Comparison of ENCODE assay signal across 15 mouse cellular contexts in genomic region chr1:36258631-36259030, GRCm38 (mm10).
"Had no signal": no experiment of that assay in that cellular context is flagged by ENCODE, and none has a peak within 500 bp of the region (broad histone marks: within the 10 kb centered on the region; RNA-seq: fewer than 3 reads in every experiment).

No protein-coding gene starts in this region.

- DNase-seq: lung, adult 18-20 months; lung, embryonic 14.5 days; lung, postnatal 10 days; lung, postnatal 4 days; right cerebral cortex, postnatal 14 days; right cerebral cortex, postnatal 4 days; spleen, adult 18-20 months; thymus, adult 18-20 months; thymus, postnatal 14 days; thymus, postnatal 36 days had no signal

- H3K4me2 ChIP-seq: liver, embryonic 15.5 days; lung, embryonic 14.5 days; midbrain, embryonic 12.5 days; midbrain, embryonic 15.5 days; neural tube, embryonic 12.5 days had no signal

- H3K27ac ChIP-seq: liver, embryonic 15.5 days; midbrain, embryonic 12.5 days; midbrain, embryonic 15.5 days; neural tube, embryonic 12.5 days had no signal

- H3K4me3 ChIP-seq: liver, embryonic 15.5 days; megakaryocyte, embryonic 14.5 days; midbrain, embryonic 12.5 days; midbrain, embryonic 15.5 days; neural tube, embryonic 12.5 days had no signal

- ATAC-seq: midbrain, embryonic 15.5 days had no signal

- H3K4me1 ChIP-seq: neural tube, embryonic 12.5 days had no signal

- H3K9ac ChIP-seq: liver, embryonic 15.5 days; lung, embryonic 14.5 days; midbrain, embryonic 12.5 days; midbrain, embryonic 15.5 days; neural tube, embryonic 12.5 days had no signal

- H3K27me3 ChIP-seq: midbrain, embryonic 15.5 days had no signal

- H3K36me3 ChIP-seq: liver, embryonic 15.5 days; midbrain, embryonic 12.5 days; midbrain, embryonic 15.5 days; neural tube, embryonic 12.5 days had no signal

- H3K9me3 ChIP-seq: liver, embryonic 15.5 days; midbrain, embryonic 15.5 days; neural tube, embryonic 12.5 days had no signal
